Mouse (Mus musculus): ENCODE measurements around the gene Gm42878.
"Not testable (repeated sequence)": the region's sequence is repeated elsewhere in the genome, so short reads cannot be mapped to it uniquely, and the experiment has no call there.

Gene Gm42878

DNA sequence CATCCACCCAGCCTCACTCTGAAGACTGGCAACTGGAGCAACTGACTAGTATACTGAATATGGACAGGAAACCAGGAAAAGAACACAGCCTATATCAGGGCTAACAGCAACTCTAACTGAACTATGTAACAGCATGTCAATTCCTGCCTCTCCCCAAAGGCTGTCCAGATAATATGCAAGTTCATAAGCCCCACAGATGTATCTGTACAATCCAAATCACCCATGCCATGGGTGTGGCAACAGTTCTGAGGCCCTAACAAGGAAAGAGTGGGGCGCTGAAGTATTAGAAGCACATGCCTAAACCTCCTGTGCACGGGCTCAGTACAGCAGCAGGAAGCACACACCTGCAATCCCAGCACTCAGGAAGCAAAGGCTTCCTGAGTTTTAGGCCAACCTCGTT, 10.2 kb downstream of the Gm42878 start:
- POLR2A ChIA-PET: interaction anchor here in 3 of 4 experiments (1.0 to 6.5 kb wide), 6 partner anchors 10 to 27 kb away, joined by 4 to 53 read pairs (median 6); partner anchors contain the start of genes Adam1a (in 1 of the 3), Gm42878 (in 1 of the 3) and Mapkapk5 (in 1 of the 3)
- CTCF ChIA-PET: interaction anchor here in 3 of 4 experiments (0.8 to 2.0 kb wide), 11 partner anchors 8 to 138 kb away, joined by 3 to 9 read pairs (median 4); partner anchors contain the start of genes Adam1a (in 1 of the 3), Adam1b (in 1 of the 3), Gm42878 (in 1 of the 3) and Mapkapk5 (in 1 of the 3)

DNA sequence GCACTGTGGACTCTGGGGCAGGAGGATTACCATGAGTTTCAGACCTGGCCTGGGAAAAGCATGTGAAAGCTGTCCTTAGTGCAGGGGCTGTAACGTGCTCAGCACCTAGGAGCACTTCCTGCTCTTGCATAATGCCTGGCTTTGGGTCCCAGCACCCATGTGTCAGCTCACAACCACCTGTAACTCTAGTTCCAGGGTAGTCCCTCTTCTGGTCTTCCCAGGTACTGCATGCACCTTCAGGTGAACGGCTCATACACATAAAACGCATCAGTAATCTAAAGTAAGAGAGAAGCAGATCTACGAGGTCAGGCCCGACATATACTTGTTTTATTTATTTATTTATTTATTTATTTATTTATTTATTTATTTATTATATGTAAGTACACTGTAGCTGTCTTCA, 10.8 kb downstream of the Gm42878 start:
- CTCF ChIA-PET: interaction anchor here (0.6 to 2.0 kb wide), 18 partner anchors 8 to 137 kb away, joined by 3 to 9 read pairs (median 3); partner anchors contain the start of genes Adam1a (in 1 of the 4), Adam1b (in 1 of the 4), Gm42878 (in 1 of the 4) and Mapkapk5 (in 1 of the 4)
- POLR2A ChIA-PET: interaction anchor here (0.6 to 3.4 kb wide), 11 partner anchors 9 to 116 kb away, joined by 3 to 13 read pairs (median 4); partner anchors contain the start of genes Aldh2 (in 2 of the 4), Adam1a (in 1 of the 4), Gm42878 (in 1 of the 4) and Mapkapk5 (in 1 of the 4)

- ChIA-PET POLR2A (interaction anchor here (0.5 to 4.3 kb wide), 16 partner anchors 10 to 475 kb away, joined by 3 to 53 read pairs (median 3); partner anchors contain the start of genes Adam1a (in 1 of the 4), Gm42878 (in 1 of the 4) and Mapkapk5 (in 1 of the 4)), CTCF (interaction anchor here (0.5 to 1.8 kb wide), 13 partner anchors 10 to 568 kb away, joined by 3 to 9 read pairs (median 4); partner anchors contain the start of genes Adam1a (in 1 of the 4), Gm42878 (in 1 of the 4) and Mapkapk5 (in 1 of the 4))
Observed at GRCm38 (mm10) chr5:121526961-121527360, 18.3 kb downstream of the Gm42878 start.

- CTCF ChIA-PET: interaction anchor here (0.5 to 1.8 kb wide), 14 partner anchors 10 to 568 kb away, joined by 3 to 9 read pairs (median 4); partner anchors contain the start of genes Adam1a (in 1 of the 4), Gm42878 (in 1 of the 4) and Mapkapk5 (in 1 of the 4)
- POLR2A ChIA-PET: interaction anchor here (0.5 to 4.3 kb wide), 16 partner anchors 10 to 475 kb away, joined by 3 to 53 read pairs (median 3); partner anchors contain the start of genes Adam1a (in 1 of the 4), Gm42878 (in 1 of the 4) and Mapkapk5 (in 1 of the 4)
Observed at GRCm38 (mm10) chr5:121526526-121526925, 18.8 kb downstream of the Gm42878 start.

- ChIA-PET CTCF (interaction anchor here in 2 of 4 experiments (0.6 to 1.8 kb wide), 5 partner anchors 8 to 596 kb away, joined by 3 to 5 read pairs (median 3); partner anchors contain the start of genes Adam1a (in 1 of the 2), Gm42878 (in 1 of the 2) and Mapkapk5 (in 1 of the 2)), POLR2A (interaction anchor here (0.6 to 4.3 kb wide), 17 partner anchors 8 to 1653 kb away, joined by 3 to 53 read pairs (median 3); no protein-coding TSS in a partner anchor)
Observed at GRCm38 (mm10) chr5:121525774-121526450, 19.4 kb downstream of the Gm42878 start.

GRCm38 (mm10) chr5:121519758-121520157, 25.5 kb downstream of the Gm42878 start:
- ChIA-PET CTCF (interaction anchor here in 2 of 4 experiments (0.7 to 1.0 kb wide), 2 partner anchors 14 to 27 kb away, joined by 3 read pairs; no protein-coding TSS in a partner anchor), POLR2A (interaction anchor here in 3 of 4 experiments (0.6 to 1.2 kb wide), 5 partner anchors 14 to 317 kb away, joined by 3 to 5 read pairs (median 3); partner anchors contain the start of gene Rpl6 (in 1 of the 3))

GRCm38 (mm10) chr5:121518983-121519382, 26.3 kb downstream of the Gm42878 start:
- ChIA-PET POLR2A (interaction anchor here in 2 of 4 experiments (0.6 to 1.2 kb wide), 4 partner anchors 15 to 315 kb away, joined by 3 to 4 read pairs (median 3); partner anchors contain the start of gene Rpl6 (in 1 of the 2)), CTCF (interaction anchor here in 2 of 4 experiments (0.6 to 1.0 kb wide), 3 partner anchors 11 to 83 kb away, joined by 3 read pairs; no protein-coding TSS in a partner anchor)

DNA sequence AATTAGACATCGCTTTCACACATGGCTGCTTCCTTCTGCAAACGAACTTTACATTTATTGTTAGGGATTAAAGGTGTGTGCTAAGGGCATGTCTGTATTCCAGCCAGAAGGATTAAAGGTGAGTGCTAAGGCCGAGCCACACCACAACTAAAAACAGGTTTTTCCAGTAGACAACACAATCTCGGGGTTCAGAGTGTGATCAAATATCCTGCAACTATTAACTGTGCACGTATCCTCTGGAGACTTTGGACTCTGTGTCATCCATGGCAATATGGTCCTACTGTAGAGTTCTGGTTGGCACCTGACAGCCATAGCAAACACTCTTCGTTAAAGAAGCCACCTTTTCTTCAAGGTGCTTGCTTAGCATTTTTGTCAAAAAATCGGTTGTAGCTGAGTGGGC, 35.3 kb downstream of the Gm42878 start:
- CTCF ChIA-PET: no interaction called here

DNA sequence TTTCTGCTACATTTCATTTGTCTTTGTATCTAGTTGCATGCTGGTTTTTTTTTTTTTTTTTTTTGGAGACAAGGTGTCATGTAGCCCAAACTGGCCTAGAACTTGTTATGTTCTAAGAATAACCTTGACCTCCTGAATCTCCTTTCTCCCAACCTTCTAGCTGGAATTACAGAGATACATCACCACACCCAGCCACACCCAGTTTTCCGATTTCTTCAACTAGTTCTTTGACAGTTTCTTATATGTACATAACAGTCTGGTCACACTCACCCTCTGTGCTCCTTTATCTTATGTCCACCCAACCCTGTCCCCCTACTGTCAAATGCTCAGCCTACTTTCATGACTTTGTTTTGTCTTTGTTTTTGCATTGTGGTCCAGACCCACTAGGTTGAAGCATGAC, 38.4 kb downstream of the Gm42878 start:
- ChIA-PET CTCF (interaction anchor here in 2 of 4 experiments (0.6 to 1.3 kb wide), 2 partner anchors 20 to 122 kb away, joined by 3 to 7 read pairs; no protein-coding TSS in a partner anchor), POLR2A (interaction anchor here (0.6 to 1.7 kb wide), 4 partner anchors 10 to 168 kb away, joined by 3 to 5 read pairs (median 4); no protein-coding TSS in a partner anchor)

More for the DNA sequence above, 35.3 kb downstream of the Gm42878 start:
- POLR2A ChIA-PET: interaction anchor here in 1 of 4 experiments (0.6 to 1.9 kb wide), 2 partner anchors 17 to 306 kb away, joined by 4 to 5 read pairs; partner anchors contain the start of gene Rpl6

GRCm38 (mm10) chr5:121503231-121503630, 42.1 kb downstream of the Gm42878 start, which contains the start of gene Adam1b:
Gene Adam1b (minus strand): TSS chr5:121503435.
- POLR2A ChIA-PET: interaction anchor here in 3 of 4 experiments (0.9 to 1.9 kb wide), 9 partner anchors 9 to 157 kb away, joined by 3 to 6 read pairs (median 3); partner anchors contain the start of genes Acad10 (in 1 of the 3), Brap (in 1 of the 3) and Erp29 (in 1 of the 3)
- CTCF ChIA-PET: interaction anchor here (0.5 to 1.3 kb wide), 6 partner anchors 9 to 826 kb away, joined by 3 to 4 read pairs (median 3); no protein-coding TSS in a partner anchor

- POLR2A ChIA-PET: interaction anchor here in 1 of 4 experiments (0.6 kb wide), 1 partner anchor 239 kb away, joined by 3 read pairs; no protein-coding TSS in a partner anchor
- CTCF ChIA-PET: not testable (repeated sequence)
Observed at GRCm38 (mm10) chr5:121501424-121501996, 43.8 kb downstream of the Gm42878 start.

DNA sequence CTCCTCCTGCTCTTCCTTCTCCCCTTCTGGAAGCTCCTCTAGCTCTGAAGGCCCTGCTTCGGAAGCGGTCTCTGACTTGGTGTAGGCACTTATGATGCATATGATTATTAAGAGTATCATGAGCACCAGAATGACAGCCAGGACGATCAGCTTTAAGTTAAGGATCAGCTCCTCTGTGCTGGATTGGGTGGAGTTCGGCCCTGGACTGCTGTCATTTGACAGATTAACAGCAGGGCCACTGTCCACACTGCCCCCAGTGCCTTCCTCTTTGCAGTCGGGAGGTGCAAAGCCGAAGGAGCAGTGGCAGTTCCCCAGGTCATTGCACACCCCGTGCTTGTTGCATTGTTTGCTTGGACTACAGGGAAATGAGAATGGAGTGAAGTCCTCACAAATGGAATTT, 44.6 kb downstream of the Gm42878 start:
- ChIA-PET POLR2A (no interaction called here), CTCF (no interaction called here)

- ChIA-PET POLR2A (interaction anchor here in 2 of 4 experiments (0.6 to 1.2 kb wide), 5 partner anchors 10 to 282 kb away, joined by 3 to 8 read pairs (median 3); partner anchors contain the start of genes Adam1a (in 1 of the 2), Adam1b (in 1 of the 2) and Gm42878 (in 1 of the 2)), CTCF (interaction anchor here in 2 of 4 experiments (0.6 to 0.8 kb wide), 2 partner anchors 19 to 145 kb away, joined by 3 read pairs; no protein-coding TSS in a partner anchor)
Observed at GRCm38 (mm10) chr5:121493305-121493704, 52.0 kb downstream of the Gm42878 start.

DNA sequence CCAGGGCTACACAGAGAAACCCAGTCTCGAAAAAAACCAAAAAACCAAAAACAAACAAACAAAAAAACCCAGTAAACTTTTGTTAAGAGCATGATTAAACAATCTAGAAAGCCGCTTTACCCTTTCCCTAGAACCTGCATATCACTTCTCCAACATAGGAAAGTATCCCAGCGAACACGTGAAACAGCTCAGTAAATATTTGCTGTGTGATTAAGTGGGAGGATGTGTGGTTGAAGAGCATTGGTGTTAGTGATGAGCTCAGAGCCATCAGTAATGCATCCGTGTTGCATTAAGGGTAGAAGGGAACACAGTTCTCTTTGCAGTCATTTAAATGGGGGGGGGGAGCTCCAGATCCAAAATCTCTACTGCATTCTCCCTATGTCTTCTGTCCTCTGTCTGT, 60.5 kb downstream of the Gm42878 start:
- POLR2A ChIA-PET: interaction anchor here in 1 of 4 experiments (0.6 kb wide), 1 partner anchor 110 kb away, joined by 9 read pairs; no protein-coding TSS in a partner anchor
- CTCF ChIA-PET: interaction anchor here in 3 of 4 experiments (0.5 to 0.6 kb wide), 5 partner anchors 14 to 281 kb away, joined by 3 to 9 read pairs (median 5); no protein-coding TSS in a partner anchor

DNA sequence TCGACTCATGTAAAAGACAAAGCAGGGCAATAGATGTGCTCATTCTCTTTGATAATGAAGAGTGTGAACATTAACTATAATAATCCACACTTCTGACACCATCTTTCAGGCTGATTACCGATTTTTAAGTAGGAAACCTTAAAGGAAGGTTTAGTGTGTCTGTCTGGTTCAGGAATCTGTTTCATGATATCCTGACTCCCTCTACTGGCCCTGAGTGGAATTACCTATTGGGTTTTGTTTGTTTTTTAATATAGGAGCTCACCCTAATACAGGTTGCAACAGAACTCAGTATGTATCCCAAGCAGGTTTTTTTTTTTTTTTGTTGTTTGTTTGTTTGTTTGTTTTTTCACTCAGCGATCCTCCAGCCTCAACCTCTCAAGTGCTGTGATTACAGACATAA, 67.6 kb downstream of the Gm42878 start:
- POLR2A ChIA-PET: interaction anchor here in 3 of 4 experiments (0.6 to 2.1 kb wide), 14 partner anchors 9 to 258 kb away, joined by 3 to 12 read pairs (median 4); partner anchors contain the start of genes Erp29 (in 2 of the 3), Naa25 (in 2 of the 3), Tmem116 (in 2 of the 3) and Trafd1 (in 1 of the 3)
- CTCF ChIA-PET: interaction anchor here (0.5 to 1.9 kb wide), 52 partner anchors 10 to 851 kb away, joined by 3 to 34 read pairs (median 3); partner anchors contain the start of genes Adam1b (in 1 of the 4), Erp29 (in 1 of the 4), Naa25 (in 1 of the 4) and Oas1g (in 1 of the 4)

- ChIA-PET CTCF (interaction anchor here in 1 of 4 experiments (1.1 kb wide), 1 partner anchor 156 kb away, joined by 3 read pairs; no protein-coding TSS in a partner anchor), POLR2A (interaction anchor here in 1 of 4 experiments (0.7 to 4.6 kb wide), 4 partner anchors 20 to 261 kb away, joined by 3 to 46 read pairs (median 8); partner anchors contain the start of genes Erp29 and Tmem116)
Observed at GRCm38 (mm10) chr5:121476040-121476439, 69.2 kb downstream of the Gm42878 start.

All from embryonic stem cell, embryonic (primary cell).